Mouse (Mus musculus) testis, postnatal 14 days (tissue): ENCODE measurements around the gene Glipr1.
A peak's percentile ranks its signal among the peaks of the same experiment; 100 is the strongest.

Experiments used
- DNase-seq: peaks from one replicate; pipeline ENCODE4 v3.0.0; 2021; ENCODE audit warnings: low spot score

Glipr1 gene

GRCm38 (mm10) chr10:111960459-111960858 is 42.0 kb downstream of the Glipr1 start:
- no peak for DNase-seq

- no peak for DNase-seq
These were observed 43.1 kb downstream of the Glipr1 start for GRCm38 (mm10) chr10:111959353-111959752.

- no peak for DNase-seq
These were observed 44.4 kb downstream of the Glipr1 start for GRCm38 (mm10) chr10:111958046-111958421.

- DNase-seq, result peak; percentile 22
These were observed 45.0 kb downstream of the Glipr1 start for GRCm38 (mm10) chr10:111957271-111958045.

- no peak for DNase-seq
These were observed 46.6 kb downstream of the Glipr1 start for GRCm38 (mm10) chr10:111955836-111956235.

GRCm38 (mm10) chr10:111949008-111949407 is 53.4 kb downstream of the Glipr1 start:
- DNase-seq, result no peak

GRCm38 (mm10) chr10:111948041-111948440 is 54.4 kb downstream of the Glipr1 start:
- no peak for DNase-seq

- no peak for DNase-seq
These were observed 56.9 kb downstream of the Glipr1 start for GRCm38 (mm10) chr10:111945563-111945962.

- no peak for DNase-seq
These were observed 59.4 kb downstream of the Glipr1 start for GRCm38 (mm10) chr10:111943026-111943425.

GRCm38 (mm10) chr10:111937146-111937534 is 65.3 kb downstream of the Glipr1 start:
- DNase-seq, result no peak

- no peak for DNase-seq
These were observed 65.8 kb downstream of the Glipr1 start for GRCm38 (mm10) chr10:111936491-111937145.

- no peak for DNase-seq
These were observed 66.4 kb downstream of the Glipr1 start for GRCm38 (mm10) chr10:111936021-111936420.
